Comparison of ENCODE assay signal across 33 mouse cellular contexts in the genomic region with DNA sequence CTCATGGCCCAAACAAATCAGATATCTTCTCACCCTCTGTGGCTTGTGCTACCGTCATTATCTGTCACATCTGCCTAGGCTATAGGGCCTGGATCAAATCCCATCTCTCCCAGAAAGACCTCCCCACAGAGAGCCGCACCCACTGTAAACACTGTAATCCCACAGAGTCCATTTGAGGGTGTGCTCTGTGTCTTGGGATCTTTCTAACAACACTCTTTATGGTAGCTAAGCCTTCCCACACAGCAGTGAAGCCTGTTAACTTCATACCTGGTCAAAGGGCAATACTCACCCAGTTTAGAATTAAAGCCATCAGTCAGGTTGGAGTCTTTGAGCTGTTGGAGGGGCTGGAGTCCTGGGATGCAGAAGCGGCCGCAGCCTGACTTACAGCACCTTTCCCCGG. TPM values are rescaled to one million over a fixed set of nuclear protein-coding genes. Genes with fewer than 3 reads are reported as not detected.
DNase-seq lines count a peak whose midpoint lies in the region; ATAC-seq and TF ChIP-seq lines count a peak whose summit lies in the region.
"Had no signal": no experiment of that assay in that cellular context is flagged by ENCODE, and none has a peak within 500 bp of the region (broad histone marks: within the 10 kb centered on the region; RNA-seq: fewer than 3 reads in every experiment).

No protein-coding gene starts in this region.

- H3K4me1 ChIP-seq in kidney, adult 2 months (ENCODE audit: control insufficient read depth, insufficient read depth, low read length) = no peaks in the 10 kb centered on the region
- H3K4me1 ChIP-seq in intestine, embryonic 15.5 days (replicated peaks) = peaks cover 13% of the 10 kb centered on the region
- H3K4me1 ChIP-seq: embryonic facial prominence, embryonic 12.5 days; embryonic facial prominence, embryonic 15.5 days; forebrain, embryonic 12.5 days; forebrain, embryonic 15.5 days; hindbrain, embryonic 13.5 days had no signal

- H3K27ac ChIP-seq in kidney, adult 2 months (ENCODE audit: insufficient read depth, low read depth, low read length) = no peak overlapping the region
- H3K27ac ChIP-seq in intestine, embryonic 15.5 days = no peak overlapping the region
- H3K27ac ChIP-seq: embryonic facial prominence, embryonic 12.5 days; embryonic facial prominence, embryonic 15.5 days; forebrain, embryonic 12.5 days; forebrain, embryonic 15.5 days; hindbrain, embryonic 10.5 days; hindbrain, embryonic 13.5 days had no signal

- no peak overlapping the region for H3K9ac ChIP-seq in intestine, embryonic 15.5 days
- H3K9ac ChIP-seq: embryonic facial prominence, embryonic 12.5 days; embryonic facial prominence, embryonic 15.5 days; forebrain, embryonic 12.5 days; forebrain, embryonic 15.5 days; hindbrain, embryonic 13.5 days had no signal

- TF ChIP-seq CTCF in kidney, adult 2 months (conservative IDR thresholded peaks at IDR 0.05; ENCODE audit: insufficient read depth, insufficient read length, low read depth, low read length) = no peak

- no peak overlapping the region for H3K4me3 ChIP-seq in kidney, adult 2 months (ENCODE audit: insufficient read depth, low read depth, low read length)
- no peak overlapping the region for H3K4me3 ChIP-seq in intestine, embryonic 15.5 days (replicated peaks)
- H3K4me3 ChIP-seq: embryonic facial prominence, embryonic 12.5 days; embryonic facial prominence, embryonic 15.5 days; erythroblast, embryonic 14.5 days; forebrain, embryonic 12.5 days; forebrain, embryonic 15.5 days; hindbrain, embryonic 10.5 days; hindbrain, embryonic 13.5 days had no signal

- no peaks in the 10 kb centered on the region for H3K27me3 ChIP-seq in kidney, adult 2 months (replicated peaks; ENCODE audit: control insufficient read depth, insufficient read depth, low read length)
- H3K27me3 ChIP-seq in intestine, embryonic 15.5 days (replicated peaks) = no peaks in the 10 kb centered on the region
- H3K27me3 ChIP-seq: embryonic facial prominence, embryonic 12.5 days; embryonic facial prominence, embryonic 15.5 days; forebrain, embryonic 15.5 days; hindbrain, embryonic 13.5 days; Patski had no signal

- peak; percentile 27 for DNase-seq in kidney, adult 2 months
- DNase-seq in kidney, postnatal 25 days = no peak
- DNase-seq in large intestine, adult 2 months (ENCODE audit: low read depth, low spot score) = peak; percentile 64
- DNase-seq in gastrocnemius, postnatal 4 days (ENCODE audit: low spot score in 2 of 2) = no peak
- DNase-seq in adrenal gland, postnatal 14 days = no peak
- DNase-seq: adrenal gland, postnatal 10 days; cerebellum, adult 11 months; cerebellum, adult 2 months; cerebellum, adult 9-11 months; cerebellum, postnatal 25 days; gastrocnemius, postnatal 10 days; gastrocnemius, postnatal 36 days; heart, adult 11 months; heart, postnatal 36 days had no signal

- peak; percentile 90 for ATAC-seq in intestine, embryonic 15.5 days
- no peak for ATAC-seq in erythroblast, adult 5-6 weeks (replicated peaks; ENCODE audit: low FRiP score, poor library complexity, severe bottlenecking)
- ATAC-seq: forebrain, embryonic 15.5 days; hindbrain, embryonic 16.5 days; Patski had no signal

- TF ChIP-seq POLR2A in kidney, adult 2 months (IDR thresholded peaks at IDR 0.05; ENCODE audit: low read depth, low read length) = no peak

- 56% methylated on average over 5 of the region's 5 CpGs for WGBS in kidney, adult 2 months
- whole genome bisulfite sequencing in intestine, embryonic 15.5 days = 34% methylated on average over 5 of the region's 5 CpGs
- whole genome bisulfite sequencing in large intestine, adult 2 months = 30% methylated on average over 5 of the region's 5 CpGs

- no peak overlapping the region for H3K4me2 ChIP-seq in intestine, embryonic 15.5 days (replicated peaks)
- H3K4me2 ChIP-seq: embryonic facial prominence, embryonic 12.5 days; embryonic facial prominence, embryonic 15.5 days; forebrain, embryonic 12.5 days; forebrain, embryonic 15.5 days; heart, embryonic 11.5 days; hindbrain, embryonic 13.5 days had no signal

- no peaks in the 10 kb centered on the region for H3K9me3 ChIP-seq in intestine, embryonic 15.5 days
- H3K9me3 ChIP-seq: embryonic facial prominence, embryonic 12.5 days; embryonic facial prominence, embryonic 15.5 days; forebrain, embryonic 12.5 days; forebrain, embryonic 15.5 days; hindbrain, embryonic 10.5 days; hindbrain, embryonic 13.5 days had no signal

- no peaks in the 10 kb centered on the region for H3K36me3 ChIP-seq in kidney, adult 2 months (ENCODE audit: control insufficient read depth, insufficient read depth, low read length)
- H3K36me3 ChIP-seq in intestine, embryonic 15.5 days = no peaks in the 10 kb centered on the region
- H3K36me3 ChIP-seq: embryonic facial prominence, embryonic 12.5 days; embryonic facial prominence, embryonic 15.5 days; forebrain, embryonic 12.5 days; forebrain, embryonic 15.5 days; hindbrain, embryonic 10.5 days; hindbrain, embryonic 13.5 days had no signal

RNA-seq across cellular contexts. Expression of gene Wfdc3, which starts 14.0 kb away (rescaled TPM):
- polyA plus RNA-seq in kidney, adult 2 months (2012; rRNA removed) = 0.57 and 1.0 TPM in 2 replicates
- 1.8 and 2.0 TPM in 2 replicates for polyA plus RNA-seq in intestine, embryonic 15.5 days (2015; fragmentation: Nextera tagmentation; extraction: Ambion mirVana)
- 0.19 and 0.22 TPM in 2 replicates for polyA plus RNA-seq in large intestine, adult 2 months (2012; rRNA removed)
- not detected for total RNA-seq in gastrocnemius, postnatal 4 days (2021)
- 0.59 TPM in 1 of 2 replicates, not detected in the other for total RNA-seq in adrenal gland, postnatal 14 days (2021)
- 16.7 and 19.9 TPM in 2 replicates for total RNA-seq in erythroblast, adult 5-6 weeks (2015; ENCODE audit: low replicate concordance)
- 10.0 and 12.8 TPM in 2 replicates for total RNA-seq in erythroblast, adult 5-6 weeks (2017; ENCODE audit: low replicate concordance)
- total RNA-seq: gastrocnemius, postnatal 10 days; gastrocnemius, postnatal 36 days; heart, postnatal 36 days had no signal

RNA-seq across cellular contexts. Expression of gene Dnttip1, which starts 14.1 kb away (rescaled TPM):
- polyA plus RNA-seq in kidney, adult 2 months (2012; rRNA removed) = 32.6 and 34.5 TPM in 2 replicates
- 60.4 and 62.5 TPM in 2 replicates for polyA plus RNA-seq in intestine, embryonic 15.5 days (2015; fragmentation: Nextera tagmentation; extraction: Ambion mirVana)
- polyA plus RNA-seq in large intestine, adult 2 months (2012; rRNA removed) = 17.3 and 27.6 TPM in 2 replicates
- 10 to 100 TPM; 40.8 to 40.9 TPM for total RNA-seq in gastrocnemius, postnatal 4 days (2021)
- total RNA-seq in adrenal gland, postnatal 14 days (2021) = 39.6 and 47.3 TPM in 2 replicates
- total RNA-seq in erythroblast, adult 5-6 weeks (2015; ENCODE audit: low replicate concordance) = 79.2 and 130 TPM in 2 replicates
- total RNA-seq in erythroblast, adult 5-6 weeks (2017; ENCODE audit: low replicate concordance) = 137 and 237 TPM in 2 replicates

RNA-seq across cellular contexts. Expression of gene Spint5, which starts 16.6 kb away (rescaled TPM):
- polyA plus RNA-seq in kidney, adult 2 months (2012; rRNA removed) = not detected in 2 replicates
- not detected in 2 replicates for polyA plus RNA-seq in intestine, embryonic 15.5 days (2015; fragmentation: Nextera tagmentation; extraction: Ambion mirVana)
- polyA plus RNA-seq in large intestine, adult 2 months (2012; rRNA removed) = not detected in 2 replicates
- not detected for total RNA-seq in gastrocnemius, postnatal 4 days (2021)
- total RNA-seq in adrenal gland, postnatal 14 days (2021) = not detected in 2 replicates
- total RNA-seq in erythroblast, adult 5-6 weeks (2015; ENCODE audit: low replicate concordance) = not detected in 2 replicates
- total RNA-seq in erythroblast, adult 5-6 weeks (2017; ENCODE audit: low replicate concordance) = not detected in 2 replicates
- total RNA-seq: adrenal gland, adult 18-20 months; adrenal gland, postnatal 10 days; adrenal gland, postnatal 4 days; common myeloid progenitor, adult 5-6 weeks; gastrocnemius, postnatal 10 days; gastrocnemius, postnatal 36 days; heart, adult 8-10 months; heart, postnatal 36 days had no signal
- polyA plus RNA-seq: cerebellum, adult 2 months; embryonic facial prominence, embryonic 12.5 days; embryonic facial prominence, embryonic 15.5 days; erythroblast, embryonic 14.5 days; forebrain, embryonic 12.5 days; forebrain, embryonic 15.5 days; heart, embryonic 11.5 days; heart, embryonic 14.5 days; heart, postnatal 0 days; hindbrain, embryonic 10.5 days; hindbrain, embryonic 13.5 days; hindbrain, embryonic 16.5 days; Patski had no signal

RNA-seq across cellular contexts. Expression of gene Spint4, which starts 33.4 kb away (rescaled TPM):
- not detected in 2 replicates for polyA plus RNA-seq in kidney, adult 2 months (2012; rRNA removed)
- polyA plus RNA-seq in intestine, embryonic 15.5 days (2015; fragmentation: Nextera tagmentation; extraction: Ambion mirVana) = not detected in 2 replicates
- not detected in 2 replicates for polyA plus RNA-seq in large intestine, adult 2 months (2012; rRNA removed)
- total RNA-seq in gastrocnemius, postnatal 4 days (2021) = not detected
- not detected in 2 replicates for total RNA-seq in adrenal gland, postnatal 14 days (2021)
- not detected in 2 replicates for total RNA-seq in erythroblast, adult 5-6 weeks (2015; ENCODE audit: low replicate concordance)
- total RNA-seq in erythroblast, adult 5-6 weeks (2017; ENCODE audit: low replicate concordance) = not detected in 2 replicates
- total RNA-seq: adrenal gland, adult 18-20 months; adrenal gland, postnatal 10 days; adrenal gland, postnatal 4 days; common myeloid progenitor, adult 5-6 weeks; ES-E14; gastrocnemius, postnatal 10 days; gastrocnemius, postnatal 36 days; heart, adult 8-10 months; heart, postnatal 36 days had no signal
- polyA plus RNA-seq: cerebellum, adult 2 months; embryonic facial prominence, embryonic 12.5 days; embryonic facial prominence, embryonic 15.5 days; erythroblast, embryonic 14.5 days; forebrain, embryonic 12.5 days; forebrain, embryonic 15.5 days; heart, embryonic 11.5 days; heart, embryonic 14.5 days; heart, postnatal 0 days; hindbrain, embryonic 10.5 days; hindbrain, embryonic 13.5 days; hindbrain, embryonic 16.5 days; Patski had no signal

RNA-seq across cellular contexts. Expression of gene Ube2c, which starts 38.0 kb away (rescaled TPM):
- polyA plus RNA-seq in kidney, adult 2 months (2012; rRNA removed) = 6.6 and 7.1 TPM in 2 replicates
- polyA plus RNA-seq in intestine, embryonic 15.5 days (2015; fragmentation: Nextera tagmentation; extraction: Ambion mirVana) = 431 and 439 TPM in 2 replicates
- 154 and 183 TPM in 2 replicates for polyA plus RNA-seq in large intestine, adult 2 months (2012; rRNA removed)
- 10 to 100 TPM; 26.8 to 34.0 TPM for total RNA-seq in gastrocnemius, postnatal 4 days (2021)
- total RNA-seq in adrenal gland, postnatal 14 days (2021) = 32.1 and 36.0 TPM in 2 replicates
- total RNA-seq in erythroblast, adult 5-6 weeks (2015; ENCODE audit: low replicate concordance) = 268 and 318 TPM in 2 replicates
- 123 and 215 TPM in 2 replicates for total RNA-seq in erythroblast, adult 5-6 weeks (2017; ENCODE audit: low replicate concordance)

Comparison
In these comparisons a context has a peak if more than half of its experiments do, and no peak if none do; other contexts are left out.
1. DNase-seq: peak in kidney, adult 2 months (single experiment) and large intestine, adult 2 months (single experiment); none in kidney, postnatal 25 days (0 of 2), gastrocnemius, postnatal 4 days (0 of 2) and adrenal gland, postnatal 14 days (single experiment).